Mouse (Mus musculus) neural tube, embryonic 11.5 days (tissue): ENCODE measurements at regions not wholly inside any gene's neighbourhood (a gene's known extent, or its start where the extent isn't known, plus 50 kb on each side); places are given as distances from the start of the nearest gene placed in this dataset.

Source experiments
- ATAC-seq: fragments of 200-750 bp; cut with Nextera tagmentation; 2 replicates; pipeline ENCODE4 v1.8.0; 2017; ENCODE audit warnings: moderate number of reproducible peaks, mild to moderate bottlenecking, moderate TSS enrichment, moderate library complexity; ENCODE audit not compliant: insufficient read depth, low FRiP score, low TSS enrichment
- DNase-seq: peaks from one replicate; pipeline ENCODE4 v3.0.0-alpha.2; 2015; ENCODE audit warnings: low spot score
- H3K27ac ChIP-seq: fragments of 300-500 bp; sonication (generic); 2 replicates; pipeline ENCODE4 v1.5.1; 2014; ENCODE audit warnings: low read depth, mild to moderate bottlenecking, low read length
- H3K27me3 ChIP-seq: fragments of 300-500 bp; sonication (generic); 2 replicates; pipeline ENCODE4 v1.6.1; 2014; ENCODE audit warnings: mild to moderate bottlenecking, low read length, mixed read lengths; ENCODE audit not compliant: control insufficient read depth, insufficient read depth
- H3K36me3 ChIP-seq: fragments of 300-500 bp; sonication (generic); 2 replicates; pipeline ENCODE4 v1.6.1; 2014; ENCODE audit warnings: mild to moderate bottlenecking, low read length, moderate library complexity, mixed read lengths; ENCODE audit not compliant: control insufficient read depth, insufficient read depth
- H3K4me1 ChIP-seq: fragments of 300-500 bp; sonication (generic); 2 replicates; pipeline ENCODE4 v1.6.1; 2014; ENCODE audit warnings: low read length, mixed read lengths; ENCODE audit not compliant: control insufficient read depth, insufficient read depth
- H3K4me2 ChIP-seq: fragments of 300-500 bp; sonication (generic); 2 replicates; pipeline ENCODE4 v1.6.1; 2014; ENCODE audit warnings: low read depth, mild to moderate bottlenecking, moderate library complexity
- H3K4me3 ChIP-seq: fragments of 300-500 bp; sonication (generic); 2 replicates; pipeline ENCODE4 v1.5.1; 2014; ENCODE audit warnings: low read depth, low read length
- H3K9ac ChIP-seq: fragments of 300-500 bp; sonication (generic); 2 replicates; pipeline ENCODE4 v1.6.1; 2014; ENCODE audit warnings: mild to moderate bottlenecking, low read length
- H3K9me3 ChIP-seq: fragments of 300-500 bp; sonication (generic); 2 replicates; pipeline ENCODE4 v1.6.1; 2016; ENCODE audit warnings: low read length; ENCODE audit not compliant: control insufficient read depth
- WGBS: fragments of 180-500 bp; shearing (Covaris S2); extraction: QIAGEN DNeasy Blood & Tissue Kit; methylation state at CpG from one replicate; pipeline ENCODE4 v1.1.7; 2014; 5-methylcytosine and 5-hydroxymethylcytosine counted together

- 60% methylated on average over 4 of the region's 4 CpGs for WGBS
- Histone ChIP-seq H3K4me1 (peaks cover 5% of the 10 kb centered on the region), H3K9me3 (no peaks in the 10 kb centered on the region), H3K4me2 (no peak overlapping the region), H3K27ac (no peak overlapping the region; the same call in 1 of the 2 replicates), H3K4me3 (no peak overlapping the region), H3K36me3 (no peaks in the 10 kb centered on the region), H3K9ac (no peak overlapping the region), H3K27me3 (no peaks in the 10 kb centered on the region)
- DNase-seq (no peak), ATAC-seq (no peak)
Measured at GRCm38 (mm10) chr15:36945309-36945708, 62.3 kb downstream of the Zfp706 start.

GRCm38 (mm10) chr15:36944556-36945171 is 62.9 kb downstream of the Zfp706 start:
- no peak overlapping the region for H3K4me2 ChIP-seq
- peak; percentile 66 for DNase-seq
- H3K27me3 ChIP-seq: no peaks in the 10 kb centered on the region
- H3K9me3 ChIP-seq: no peaks in the 10 kb centered on the region
- no peak overlapping the region for H3K9ac ChIP-seq
- no peak overlapping the region; the same call in 1 of the 2 replicates for H3K27ac ChIP-seq
- H3K36me3 ChIP-seq: no peaks in the 10 kb centered on the region
- WGBS: 46% methylated on average over 8 of the region's 8 CpGs
- H3K4me1 ChIP-seq: peaks cover 5% of the 10 kb centered on the region
- H3K4me3 ChIP-seq: no peak overlapping the region
- ATAC-seq: peak; percentile 88

GRCm38 (mm10) chr15:36943492-36944112 is 64.0 kb downstream of the Zfp706 start:
- DNase-seq: peak; percentile 22
- no peak overlapping the region for H3K27ac ChIP-seq

GRCm38 (mm10) chr15:36942261-36942660 is 65.3 kb downstream of the Zfp706 start:
- Histone ChIP-seq H3K36me3 (no peaks in the 10 kb centered on the region), H3K9ac (no peak overlapping the region), H3K27me3 (no peaks in the 10 kb centered on the region), H3K27ac (no peak overlapping the region), H3K4me1 (peaks cover 5% of the 10 kb centered on the region), H3K9me3 (no peaks in the 10 kb centered on the region), H3K4me3 (no peak overlapping the region), H3K4me2 (no peak overlapping the region)
- DNase-seq (no peak), ATAC-seq (no peak)
- 80% methylated on average over 4 of the region's 4 CpGs for WGBS

More at GRCm38 (mm10) chr15:36943492-36944112, 64.0 kb downstream of the Zfp706 start:
- 48% methylated on average over 12 of the region's 12 CpGs for WGBS
- Histone ChIP-seq H3K9me3 (no peaks in the 10 kb centered on the region), H3K4me1 (peaks cover 5% of the 10 kb centered on the region), H3K9ac (peak overlapping the region; percentile 19; the same call in 1 of the 2 replicates), H3K36me3 (no peaks in the 10 kb centered on the region), H3K27me3 (no peaks in the 10 kb centered on the region), H3K4me2 (no peak overlapping the region), H3K4me3 (no peak overlapping the region)
- ATAC-seq: no peak

GRCm38 (mm10) chr15:36941741-36942140 is 65.8 kb downstream of the Zfp706 start:
- Histone ChIP-seq H3K27ac (no peak overlapping the region), H3K9me3 (no peaks in the 10 kb centered on the region), H3K9ac (no peak overlapping the region), H3K4me1 (peaks cover 5% of the 10 kb centered on the region), H3K4me3 (no peak overlapping the region), H3K4me2 (no peak overlapping the region), H3K27me3 (no peaks in the 10 kb centered on the region), H3K36me3 (no peaks in the 10 kb centered on the region)
- ATAC-seq (no peak), DNase-seq (no peak)
- WGBS: 89% methylated on average over 5 of the region's 5 CpGs

DNA sequence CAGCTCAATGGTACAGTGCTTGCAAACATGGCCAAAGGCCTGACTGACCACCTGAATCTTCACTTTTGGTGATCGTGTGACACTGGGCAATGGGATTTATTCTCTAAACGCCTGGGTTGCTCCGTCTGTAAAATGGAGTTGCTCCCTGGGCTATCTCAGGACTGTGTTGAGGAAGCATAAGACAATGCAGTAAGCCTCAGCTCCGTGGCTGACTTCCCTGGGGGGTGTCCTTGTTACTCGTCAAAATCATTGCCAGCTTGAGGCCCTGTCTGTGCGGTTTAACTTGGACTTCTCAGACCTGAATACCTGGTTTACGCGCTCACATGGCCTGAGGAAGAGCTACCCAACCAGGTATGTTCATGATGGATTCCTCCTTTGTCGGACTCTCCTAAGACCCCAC is 68.0 kb downstream of the Zfp706 start:
- H3K4me2 ChIP-seq: no peak overlapping the region
- peaks cover 5% of the 10 kb centered on the region for H3K4me1 ChIP-seq
- H3K9me3 ChIP-seq: no peaks in the 10 kb centered on the region
- H3K27ac ChIP-seq: no peak overlapping the region
- H3K36me3 ChIP-seq: no peaks in the 10 kb centered on the region
- H3K27me3 ChIP-seq: no peaks in the 10 kb centered on the region
- H3K4me3 ChIP-seq: no peak overlapping the region
- no peak overlapping the region for H3K9ac ChIP-seq
- ATAC-seq: no peak
- DNase-seq: no peak
- WGBS: 83% methylated on average over 9 of the region's 9 CpGs

GRCm38 (mm10) chr15:36939153-36939552 is 68.4 kb downstream of the Zfp706 start:
- Histone ChIP-seq H3K4me1 (peaks cover 5% of the 10 kb centered on the region; the same call in 1 of the 2 replicates), H3K9ac (peak overlapping the region; percentile 81), H3K27me3 (no peaks in the 10 kb centered on the region), H3K4me3 (peak overlapping the region; percentile 42), H3K4me2 (peak overlapping the region; percentile 69), H3K36me3 (no peaks in the 10 kb centered on the region), H3K9me3 (no peaks in the 10 kb centered on the region), H3K27ac (no peak overlapping the region)
- ATAC-seq: peak; percentile 43
- 32% methylated on average over 9 of the region's 9 CpGs for WGBS
- DNase-seq: no peak

- 0% methylated on average over 45 of the region's 57 CpGs for WGBS
- Histone ChIP-seq H3K4me1 (peaks cover 2% of the 10 kb centered on the region; the same call in 1 of the 2 replicates), H3K27me3 (no peaks in the 10 kb centered on the region), H3K4me2 (peak overlapping the region; percentile 69), H3K9ac (peak overlapping the region; percentile 81), H3K36me3 (no peaks in the 10 kb centered on the region), H3K4me3 (peak overlapping the region; percentile 42), H3K27ac (peak overlapping the region; percentile 91), H3K9me3 (no peaks in the 10 kb centered on the region)
- DNase-seq (peak; percentile 92), ATAC-seq (peak; percentile 93)
Measured at GRCm38 (mm10) chr15:36938511-36939150, 68.9 kb downstream of the Zfp706 start.
